Mouse (Mus musculus): ENCODE measurements around the gene Gm9857. TPM values are rescaled to one million over a fixed set of nuclear protein-coding genes. Genes with fewer than 3 reads are reported as not detected.

Gm9857 gene
- polyA plus RNA-seq, 1 experiment from 2014 or later, result not detected

GRCm38 (mm10) chr3:108925677-108926076 is 14.6 kb downstream of the Gm9857 start:
- no peaks in the 10 kb centered on the region for H3K36me3 ChIP-seq
- H3K4me3 ChIP-seq, result no peak overlapping the region
- WGBS, result 86% methylated on average over 4 of the region's 4 CpGs
- H3K9me3 ChIP-seq (replicated peaks), result peaks cover 4% of the 10 kb centered on the region; the same call in 1 of the 2 replicates
- ATAC-seq (ENCODE audit: insufficient number of reproducible peaks, low FRiP score), result no peak
- H3K27me3 ChIP-seq (replicated peaks), result no peaks in the 10 kb centered on the region
- H3K4me2 ChIP-seq, result no peak overlapping the region
- no peak overlapping the region for H3K9ac ChIP-seq
- H3K4me1 ChIP-seq (replicated peaks), result no peaks in the 10 kb centered on the region
- no peak overlapping the region for H3K27ac ChIP-seq (ENCODE audit: poor library complexity, severe bottlenecking)

GRCm38 (mm10) chr3:108921822-108922221 is 18.4 kb downstream of the Gm9857 start:
- H3K4me2 ChIP-seq, result no peak overlapping the region
- no peak overlapping the region for H3K27ac ChIP-seq (ENCODE audit: poor library complexity, severe bottlenecking)
- no peaks in the 10 kb centered on the region for H3K36me3 ChIP-seq
- no peaks in the 10 kb centered on the region for H3K27me3 ChIP-seq (replicated peaks)
- 70% methylated on average over 1 of the region's 1 CpGs for WGBS
- no peaks in the 10 kb centered on the region for H3K4me1 ChIP-seq (replicated peaks)
- no peak overlapping the region for H3K4me3 ChIP-seq
- H3K9ac ChIP-seq, result no peak overlapping the region
- ATAC-seq (ENCODE audit: insufficient number of reproducible peaks, low FRiP score), result 0 out of 2 replicates have a peak, but pooled peaks have one; percentile 42
- H3K9me3 ChIP-seq (replicated peaks), result no peaks in the 10 kb centered on the region

- H3K9me3 ChIP-seq (replicated peaks), result no peaks in the 10 kb centered on the region
- no peaks in the 10 kb centered on the region for H3K27me3 ChIP-seq (replicated peaks)
- 82% methylated on average over 3 of the region's 3 CpGs for WGBS
- H3K4me1 ChIP-seq (replicated peaks), result no peaks in the 10 kb centered on the region
- no peaks in the 10 kb centered on the region for H3K36me3 ChIP-seq
- H3K9ac ChIP-seq, result no peak overlapping the region
- no peak overlapping the region for H3K4me2 ChIP-seq
- no peak overlapping the region for H3K27ac ChIP-seq (ENCODE audit: poor library complexity, severe bottlenecking)
- no peak for ATAC-seq (ENCODE audit: insufficient number of reproducible peaks, low FRiP score)
- H3K4me3 ChIP-seq, result no peak overlapping the region
Observed at GRCm38 (mm10) chr3:108920442-108921070, 19.7 kb downstream of the Gm9857 start.

- no peaks in the 10 kb centered on the region for H3K4me1 ChIP-seq (replicated peaks)
- ATAC-seq (ENCODE audit: insufficient number of reproducible peaks, low FRiP score), result no peak
- no peaks in the 10 kb centered on the region for H3K36me3 ChIP-seq
- no peak overlapping the region for H3K27ac ChIP-seq (ENCODE audit: poor library complexity, severe bottlenecking)
- no peaks in the 10 kb centered on the region for H3K27me3 ChIP-seq (replicated peaks)
- WGBS, result 83% methylated on average over 1 of the region's 1 CpGs
- H3K9me3 ChIP-seq (replicated peaks), result no peaks in the 10 kb centered on the region
- no peak overlapping the region for H3K4me3 ChIP-seq
- no peak overlapping the region for H3K9ac ChIP-seq
- no peak overlapping the region for H3K4me2 ChIP-seq
Observed at GRCm38 (mm10) chr3:108918852-108919251, 21.4 kb downstream of the Gm9857 start.

- WGBS, result 54% methylated on average over 3 of the region's 3 CpGs
- H3K27me3 ChIP-seq (replicated peaks), result no peaks in the 10 kb centered on the region
- no peak for ATAC-seq (ENCODE audit: insufficient number of reproducible peaks, low FRiP score)
Observed at GRCm38 (mm10) chr3:108917986-108918385, 22.3 kb downstream of the Gm9857 start.

GRCm38 (mm10) chr3:108916857-108917256 is 23.4 kb downstream of the Gm9857 start:
- no peaks in the 10 kb centered on the region for H3K27me3 ChIP-seq (replicated peaks)
- H3K4me3 ChIP-seq, result no peak overlapping the region
- no peak for ATAC-seq (ENCODE audit: insufficient number of reproducible peaks, low FRiP score)
- 0 out of 2 replicates have a peak, but pooled peaks cover 2% of the 10 kb centered on the region for H3K4me1 ChIP-seq (replicated peaks)
- no peak overlapping the region for H3K4me2 ChIP-seq
- H3K9me3 ChIP-seq (replicated peaks), result no peaks in the 10 kb centered on the region
- 60% methylated on average over 4 of the region's 4 CpGs for WGBS
- no peaks in the 10 kb centered on the region for H3K36me3 ChIP-seq
- H3K27ac ChIP-seq (ENCODE audit: poor library complexity, severe bottlenecking), result no peak overlapping the region
- no peak overlapping the region for H3K9ac ChIP-seq

More at GRCm38 (mm10) chr3:108917986-108918385, 22.3 kb downstream of the Gm9857 start:
- no peak overlapping the region for H3K4me3 ChIP-seq
- H3K9ac ChIP-seq, result no peak overlapping the region
- H3K27ac ChIP-seq (ENCODE audit: poor library complexity, severe bottlenecking), result no peak overlapping the region
- H3K4me2 ChIP-seq, result no peak overlapping the region
- no peaks in the 10 kb centered on the region for H3K36me3 ChIP-seq
- no peaks in the 10 kb centered on the region for H3K4me1 ChIP-seq (replicated peaks)
- H3K9me3 ChIP-seq (replicated peaks), result no peaks in the 10 kb centered on the region

GRCm38 (mm10) chr3:108915999-108916398 is 24.2 kb downstream of the Gm9857 start:
- Histone ChIP-seq H3K4me3 (no peak overlapping the region), H3K27me3 (replicated peaks) (no peaks in the 10 kb centered on the region), H3K27ac (ENCODE audit: poor library complexity, severe bottlenecking) (no peak overlapping the region), H3K36me3 (no peaks in the 10 kb centered on the region), H3K9me3 (replicated peaks) (no peaks in the 10 kb centered on the region), H3K9ac (no peak overlapping the region), H3K4me2 (no peak overlapping the region), H3K4me1 (replicated peaks) (0 out of 2 replicates have a peak, but pooled peaks cover 2% of the 10 kb centered on the region)
- no peak for ATAC-seq (ENCODE audit: insufficient number of reproducible peaks, low FRiP score)
- 81% methylated on average over 1 of the region's 1 CpGs for WGBS

GRCm38 (mm10) chr3:108911548-108912413 is 28.5 kb downstream of the Gm9857 start, which contains the start of gene Prpf38b:
TSS of gene Prpf38b (minus strand) at chr3:108911727.
- ATAC-seq (ENCODE audit: insufficient number of reproducible peaks, low FRiP score), result peak; percentile 99
- Histone ChIP-seq H3K4me2 (peak within 1 kb of the TSS; percentile 99), H3K4me1 (replicated peaks) (peaks cover 13% of the 10 kb centered on the region), H3K9me3 (replicated peaks) (no peaks in the 10 kb centered on the region), H3K27ac (ENCODE audit: poor library complexity, severe bottlenecking) (peak within 1 kb of the TSS; percentile 99), H3K27me3 (replicated peaks) (no peaks in the 10 kb centered on the region), H3K36me3 (peaks cover 5% of the 10 kb centered on the region), H3K4me3 (peak within 1 kb of the TSS; percentile 85), H3K9ac (peak within 1 kb of the TSS; percentile 96)
- WGBS, result under 1% methylated on average over 53 of the region's 53 CpGs

GRCm38 (mm10) chr3:108911081-108911547 is 29.1 kb downstream of the Gm9857 start:
- H3K4me2 ChIP-seq, result peak overlapping the region; percentile 99
- H3K27ac ChIP-seq (ENCODE audit: poor library complexity, severe bottlenecking), result peak overlapping the region; percentile 99
- H3K27me3 ChIP-seq (replicated peaks), result no peaks in the 10 kb centered on the region
- H3K36me3 ChIP-seq, result peaks cover 5% of the 10 kb centered on the region
- H3K9ac ChIP-seq, result peak overlapping the region; percentile 96
- ATAC-seq (ENCODE audit: insufficient number of reproducible peaks, low FRiP score), result peak; percentile 88
- H3K4me1 ChIP-seq (replicated peaks), result peaks cover 13% of the 10 kb centered on the region
- H3K9me3 ChIP-seq (replicated peaks), result no peaks in the 10 kb centered on the region
- under 1% methylated on average over 42 of the region's 44 CpGs for WGBS
- H3K4me3 ChIP-seq, result peak overlapping the region; percentile 85

- Histone ChIP-seq H3K4me2 (peak overlapping the region; percentile 99), H3K36me3 (peaks cover 10% of the 10 kb centered on the region), H3K27me3 (replicated peaks) (no peaks in the 10 kb centered on the region), H3K4me3 (peak overlapping the region; percentile 85), H3K9me3 (replicated peaks) (no peaks in the 10 kb centered on the region), H3K4me1 (replicated peaks) (peaks cover 13% of the 10 kb centered on the region), H3K27ac (ENCODE audit: poor library complexity, severe bottlenecking) (peak overlapping the region; percentile 99), H3K9ac (peak overlapping the region; percentile 96)
- no peak for ATAC-seq (ENCODE audit: insufficient number of reproducible peaks, low FRiP score)
- WGBS, result under 1% methylated on average over 32 of the region's 32 CpGs
Observed at GRCm38 (mm10) chr3:108910303-108911080, 29.8 kb downstream of the Gm9857 start.

Data from heart, embryonic 12.5 days (tissue).